Mouse (Mus musculus) adrenal gland, adult 18-20 months (tissue): ENCODE measurements around the gene Dock10. TPM values are rescaled to one million over a fixed set of nuclear protein-coding genes. Genes with fewer than 3 reads are reported as not detected.
A peak's percentile ranks its signal among the peaks of the same experiment; 100 is the strongest.

ENCODE experiments used
- DNase-seq, 2 experiments: peaks; one replicate each; pipeline ENCODE4 v3.0.0; 2021 to 2022; ENCODE audit warnings: low spot score in 2 of 2
- total RNA-seq, 2 experiments: library from RNA; stranded (reverse); gene quantifications; 1 replicate in 1 of 2; 2 replicates in 1 of 2; pipeline ENCODE4 v1.2.3; 2021

Dock10 gene
- total RNA-seq, 2 experiments from 2014 or later = 21.6 to 25.0 TPM

GRCm38 (mm10) chr1:80730174-80730573 is 28.2 kb downstream of the Dock10 start:
- no peak for DNase-seq

DNA sequence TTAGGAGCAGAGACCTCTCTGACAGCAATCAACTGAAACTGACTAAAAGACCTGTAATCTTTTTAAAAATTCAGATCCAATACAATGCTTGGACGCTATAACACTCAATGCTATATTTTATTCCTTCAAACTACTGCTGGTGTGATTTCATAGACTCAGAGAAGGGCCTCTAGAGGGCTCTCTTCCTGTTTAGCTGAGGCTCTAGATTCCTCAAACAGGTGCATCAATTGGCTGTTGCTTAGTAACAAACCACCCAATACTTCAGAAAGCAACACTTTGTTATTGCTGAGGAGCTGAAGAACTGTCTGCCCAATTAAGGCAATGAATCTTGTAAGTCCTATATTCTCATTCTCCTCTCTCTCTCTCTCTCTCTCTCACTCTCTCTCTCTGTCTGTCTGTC is 30.1 kb downstream of the Dock10 start:
- no peak for DNase-seq

DNA sequence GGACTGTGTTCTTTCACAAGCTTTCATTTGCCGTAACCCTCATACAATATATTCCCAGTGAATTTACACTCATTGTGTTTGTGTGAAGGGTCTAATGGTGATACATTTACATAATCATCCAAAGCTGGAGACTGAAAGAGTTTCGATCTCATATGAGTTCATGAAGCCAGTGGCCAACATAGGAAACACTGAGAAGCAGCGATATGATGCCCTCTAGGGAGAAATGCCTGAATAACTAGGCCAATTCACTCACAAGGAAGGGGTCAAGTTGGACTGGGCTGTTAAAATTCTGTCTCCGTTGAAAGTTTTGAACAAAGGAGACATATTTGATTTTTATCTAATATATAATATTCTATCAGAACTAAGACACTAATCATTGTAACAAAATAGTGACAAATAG is 30.9 kb downstream of the Dock10 start:
- no peak for DNase-seq

GRCm38 (mm10) chr1:80722647-80723046 is 35.7 kb downstream of the Dock10 start:
- DNase-seq = peak; percentile 14 to 50

DNA sequence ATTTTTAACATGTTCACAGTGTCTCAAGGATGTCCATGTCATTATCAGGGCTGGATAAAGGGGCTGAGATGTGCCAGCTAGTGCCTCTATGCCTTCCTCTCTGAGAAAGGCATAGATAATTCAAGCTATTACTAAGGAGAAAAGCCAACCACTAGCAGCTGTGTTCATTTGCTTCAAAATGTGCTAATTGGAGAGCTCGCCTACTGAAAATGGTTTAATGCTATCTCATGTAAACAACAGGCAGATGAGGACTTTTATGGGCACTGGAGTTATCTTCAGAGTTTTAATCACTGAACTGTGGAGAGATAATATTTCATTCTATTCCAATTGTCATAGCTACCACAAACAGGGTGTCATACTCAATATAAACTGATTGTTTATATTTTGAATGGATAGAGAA is 36.3 kb downstream of the Dock10 start:
- DNase-seq = no peak

GRCm38 (mm10) chr1:80721181-80721580 is 37.1 kb downstream of the Dock10 start:
- DNase-seq = no peak

DNA sequence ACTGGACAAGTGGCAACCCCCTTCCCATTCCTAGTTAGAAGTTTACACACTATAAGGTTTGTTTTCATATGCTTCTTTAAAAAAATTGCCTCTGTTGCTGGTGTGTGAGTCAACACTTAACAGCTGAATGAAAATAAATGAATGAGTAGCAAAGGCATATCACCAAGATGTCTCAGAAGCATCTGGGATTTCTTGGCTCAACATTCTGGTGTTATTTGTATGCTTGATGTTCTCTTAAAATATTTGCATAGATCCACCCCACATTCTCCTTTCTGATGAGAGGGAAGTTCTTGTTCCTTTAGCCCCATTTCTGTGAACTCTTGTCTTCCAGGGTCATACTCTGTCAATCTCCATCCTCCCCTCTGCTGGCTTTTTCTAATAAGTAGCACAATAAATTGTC is 38.2 kb downstream of the Dock10 start:
- DNase-seq = no peak

DNA sequence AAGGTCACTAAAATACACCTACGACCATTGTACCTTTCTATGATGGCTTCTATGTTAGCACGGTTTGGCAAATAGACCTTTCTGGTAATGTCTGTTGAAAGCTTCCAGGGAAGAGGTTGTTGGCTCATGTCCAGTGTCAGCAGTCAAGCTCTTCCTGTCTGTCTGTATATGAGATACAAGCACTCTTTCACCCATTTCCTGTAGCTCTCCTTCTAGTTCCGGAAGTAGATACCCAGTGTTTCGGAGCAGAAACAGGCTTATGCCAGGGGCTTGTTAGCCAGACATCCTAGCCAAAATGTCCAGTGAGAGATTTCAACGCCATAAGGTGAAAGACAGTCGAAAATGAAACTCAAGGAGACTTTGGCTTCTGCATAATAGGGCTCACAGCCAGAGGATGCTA is 38.9 kb downstream of the Dock10 start:
- DNase-seq = no peak

DNA sequence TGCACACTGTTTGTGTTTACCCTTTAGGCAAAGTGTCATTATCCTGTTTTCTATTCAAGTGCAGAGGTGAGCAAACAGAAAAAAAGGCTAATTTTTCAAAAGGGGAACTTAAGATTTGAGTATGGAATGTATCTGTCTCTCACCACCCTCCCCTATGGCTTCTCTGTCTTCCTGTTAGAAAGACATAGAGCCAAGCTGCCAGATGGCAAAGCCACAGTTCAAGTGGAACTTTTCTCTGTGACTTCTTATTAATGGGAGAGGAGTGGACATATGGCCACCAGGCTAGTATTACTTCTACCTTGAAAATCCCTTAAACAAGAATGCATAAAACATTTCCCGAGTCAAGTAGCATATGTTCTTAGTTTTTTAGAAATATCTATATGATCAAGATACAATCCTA is 39.7 kb downstream of the Dock10 start:
- DNase-seq = no peak

DNA sequence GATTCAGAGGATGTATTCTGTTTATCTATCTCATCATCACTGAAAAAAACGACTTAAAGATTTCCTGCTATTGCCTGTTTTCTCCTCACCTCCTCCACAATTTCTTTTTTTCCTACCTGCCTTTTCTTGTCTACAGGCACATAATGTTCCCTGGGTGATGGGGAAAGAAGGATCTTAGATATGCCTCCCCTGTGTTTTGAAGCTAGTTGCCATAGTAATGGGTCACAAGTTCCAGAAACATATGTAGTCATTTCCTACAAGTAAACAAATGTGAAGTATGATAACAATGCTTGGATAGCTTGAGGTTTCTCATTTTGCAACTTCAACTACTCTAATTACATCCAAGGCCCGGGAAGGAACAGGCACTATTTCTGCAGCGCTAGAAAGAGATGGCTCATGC is 42.4 kb downstream of the Dock10 start:
- no peak for DNase-seq

DNA sequence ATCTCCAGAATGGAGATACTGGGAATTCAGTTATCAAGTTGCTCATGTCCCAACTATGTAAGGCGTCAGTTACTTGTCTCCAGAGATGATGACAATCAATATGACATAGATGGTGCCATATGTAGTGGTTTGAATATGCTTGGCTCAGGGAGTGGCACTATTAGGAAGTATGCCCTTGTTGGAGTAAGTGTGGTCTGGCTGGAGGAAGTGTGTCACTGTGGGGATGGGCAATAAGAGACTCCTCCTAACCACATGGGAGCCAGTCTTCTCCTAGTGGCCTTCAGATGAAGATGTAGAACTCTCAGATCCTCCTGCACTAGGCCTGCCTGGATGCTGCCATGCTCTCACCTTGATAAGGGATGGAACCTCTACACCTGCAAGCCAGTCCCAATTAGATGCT is 44.4 kb downstream of the Dock10 start:
- no peak for DNase-seq

GRCm38 (mm10) chr1:80710607-80711261 is 47.6 kb downstream of the Dock10 start:
- DNase-seq = no peak

- no peak for DNase-seq
Measured at GRCm38 (mm10) chr1:80710097-80710541, 48.2 kb downstream of the Dock10 start.

DNA sequence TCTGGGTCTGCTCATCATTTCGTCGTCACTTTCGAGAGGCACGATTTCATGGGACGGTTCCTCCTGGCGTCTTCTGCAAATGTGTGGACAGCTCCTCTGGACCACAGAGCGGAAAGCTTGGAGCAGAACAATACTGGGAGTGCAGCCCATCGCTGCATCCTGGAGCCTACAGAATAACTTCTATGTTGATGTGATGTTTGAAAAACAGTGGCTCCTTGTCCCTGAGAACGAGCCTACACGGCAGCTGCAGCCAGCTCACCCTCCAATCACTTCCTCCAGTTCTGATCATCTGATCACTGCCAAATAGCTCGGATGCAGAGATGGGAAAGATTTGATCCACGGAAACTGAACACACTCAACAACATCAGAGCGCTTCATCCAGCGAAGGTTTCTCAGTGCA is 49.0 kb downstream of the Dock10 start:
- no peak for DNase-seq

DNA sequence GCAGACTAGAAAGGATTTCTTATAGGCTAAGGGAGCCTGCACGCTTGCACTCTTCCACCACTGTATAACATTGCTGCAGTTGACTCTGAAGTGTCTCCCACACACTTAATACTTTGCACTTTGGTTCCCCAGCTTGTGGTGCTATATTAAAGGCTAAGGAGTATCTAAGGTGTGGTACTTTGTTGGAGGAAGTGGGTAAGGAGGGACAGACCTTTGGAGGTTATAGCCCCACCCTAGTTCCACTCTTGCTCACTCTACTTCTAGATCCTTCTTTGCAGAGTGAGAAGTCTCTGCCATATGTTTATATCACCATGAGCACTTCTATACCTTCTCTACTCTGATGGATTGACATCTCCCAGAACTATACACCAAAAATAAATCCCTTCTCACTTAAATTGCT is 55.0 kb downstream of the Dock10 start:
- DNase-seq = no peak

DNA sequence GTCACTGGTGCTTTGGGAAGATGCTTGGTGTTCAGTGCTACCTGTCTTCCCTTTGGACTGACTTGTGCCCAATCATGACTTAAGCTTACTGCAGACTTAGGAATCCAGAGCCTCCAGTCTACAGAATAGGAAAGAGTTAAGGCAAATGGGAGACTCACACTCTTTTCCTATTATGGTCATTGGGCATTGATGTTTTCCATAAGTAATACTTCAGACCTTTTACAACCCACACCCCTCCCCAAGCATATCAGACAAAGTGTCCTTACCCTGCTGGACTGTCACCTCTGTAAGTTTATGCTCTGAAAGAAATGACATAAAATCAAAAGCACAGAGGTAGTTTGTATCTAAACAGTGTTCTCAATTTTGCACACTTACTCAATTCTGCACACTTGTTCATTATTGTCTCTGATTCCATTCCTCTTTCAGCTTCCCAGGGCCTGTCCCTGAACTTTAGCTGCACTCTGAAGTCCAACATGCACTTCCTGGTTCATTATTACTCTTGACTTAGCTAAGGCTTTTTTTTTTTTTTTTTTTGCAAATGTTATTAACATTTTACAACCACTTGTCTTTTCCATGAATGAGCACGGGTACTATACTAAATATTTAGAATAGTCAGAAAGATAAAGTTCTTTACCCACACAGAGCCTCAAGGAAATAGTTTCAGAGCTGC is 82.2 kb downstream of the Dock10 start:
- no peak for DNase-seq

- no peak for DNase-seq
Measured at GRCm38 (mm10) chr1:80671730-80672129, 86.6 kb downstream of the Dock10 start.

DNA sequence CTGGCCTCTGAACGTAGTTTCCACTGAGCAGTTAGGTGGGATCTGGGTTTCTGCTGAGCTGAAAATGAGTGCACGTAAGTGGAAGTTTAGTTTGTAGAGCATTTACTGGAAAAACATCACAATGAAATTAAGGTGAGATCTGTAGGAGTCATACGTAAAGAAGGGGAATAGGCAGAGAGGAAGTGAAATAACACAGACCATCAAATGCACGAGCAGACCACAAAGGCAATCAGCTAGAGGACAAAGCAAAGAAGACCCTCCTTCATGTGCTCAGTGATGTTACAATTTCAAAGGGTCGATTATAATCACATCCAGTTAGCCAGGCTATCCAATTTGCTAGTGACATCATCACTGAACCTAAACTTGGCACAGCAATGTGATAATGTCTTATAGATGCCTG is 87.3 kb downstream of the Dock10 start:
- DNase-seq = no peak

- DNase-seq = no peak
Measured at GRCm38 (mm10) chr1:80670387-80670786, 87.9 kb downstream of the Dock10 start.

- no peak for DNase-seq
Measured at GRCm38 (mm10) chr1:80665761-80666160, 92.6 kb downstream of the Dock10 start.

DNA sequence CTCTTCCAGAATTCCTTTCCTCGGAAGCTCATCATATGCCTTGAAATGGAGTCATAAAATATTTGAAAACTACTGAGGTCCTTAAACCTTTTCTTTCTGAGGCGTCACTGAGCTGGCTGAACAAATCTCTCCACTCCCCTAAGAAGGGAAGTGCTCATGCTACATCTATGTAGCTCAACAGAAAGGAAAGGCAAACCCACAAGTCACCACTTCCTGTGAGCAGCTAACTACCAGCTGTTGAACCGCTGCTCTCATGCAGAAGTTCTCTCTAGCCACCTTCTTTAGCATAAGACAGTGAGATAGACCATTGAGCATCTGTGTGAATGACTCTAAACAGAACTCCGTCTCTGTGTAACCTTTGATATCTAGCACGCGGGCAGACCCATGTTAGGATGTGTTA is 93.2 kb downstream of the Dock10 start:
- DNase-seq = no peak

- DNase-seq = no peak
Measured at GRCm38 (mm10) chr1:80661506-80662402, 96.6 kb downstream of the Dock10 start.
